Mouse (Mus musculus): ENCODE measurements around the gene 2310011J03Rik. TPM values are rescaled to one million over a fixed set of nuclear protein-coding genes. Genes with fewer than 3 reads are reported as not detected.
A peak's percentile ranks its signal among the peaks of the same experiment; 100 is the strongest.

The 2310011J03Rik gene
- polyA plus RNA-seq, 1 experiment from 2014 or later, result 34.2 TPM

DNA sequence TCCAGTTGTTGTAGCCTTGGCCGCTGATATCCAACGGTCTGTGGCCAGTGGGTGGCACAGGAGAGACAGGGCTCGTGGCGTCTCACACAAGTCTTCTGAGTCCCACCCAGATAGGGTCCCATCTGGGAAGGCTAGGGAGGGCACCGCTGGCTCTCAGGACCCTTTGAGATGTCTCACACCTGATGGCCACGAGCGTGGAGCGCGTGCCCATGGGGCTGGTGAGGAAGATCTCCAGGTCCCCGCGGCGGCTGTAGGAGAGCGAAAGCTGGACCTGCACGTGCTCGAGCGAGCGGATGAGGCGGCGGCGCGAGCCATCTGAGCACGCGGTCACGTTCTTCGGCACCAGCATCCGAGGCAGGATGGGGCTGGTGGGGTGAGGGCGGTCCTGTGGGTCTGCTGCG, 2.5 kb upstream of the 2310011J03Rik start:
- ATAC-seq, result no peak; the same call in 1 of the 2 replicates
- Histone ChIP-seq H3K4me2 (ENCODE audit: low read length) (peak overlapping the region; percentile 89), H3K4me3 (replicated peaks; ENCODE audit: low read length) (peak overlapping the region; percentile 54), H3K4me1 (replicated peaks; ENCODE audit: control insufficient read depth, insufficient read depth, low read length) (peaks cover 24% of the 10 kb centered on the region), H3K27me3 (replicated peaks; ENCODE audit: control insufficient read depth, insufficient read depth, low read length) (no peaks in the 10 kb centered on the region), H3K9ac (replicated peaks; ENCODE audit: low read depth, low read length) (peak overlapping the region; percentile 65), H3K9me3 (ENCODE audit: control insufficient read depth, low read length) (no peaks in the 10 kb centered on the region), H3K36me3 (ENCODE audit: control insufficient read depth, insufficient read depth) (0 out of 2 replicates have a peak, but pooled peaks cover 4% of the 10 kb centered on the region), H3K27ac (ENCODE audit: low read length) (no peak overlapping the region)
- WGBS, result 5% methylated on average over 28 of the region's 28 CpGs

DNA sequence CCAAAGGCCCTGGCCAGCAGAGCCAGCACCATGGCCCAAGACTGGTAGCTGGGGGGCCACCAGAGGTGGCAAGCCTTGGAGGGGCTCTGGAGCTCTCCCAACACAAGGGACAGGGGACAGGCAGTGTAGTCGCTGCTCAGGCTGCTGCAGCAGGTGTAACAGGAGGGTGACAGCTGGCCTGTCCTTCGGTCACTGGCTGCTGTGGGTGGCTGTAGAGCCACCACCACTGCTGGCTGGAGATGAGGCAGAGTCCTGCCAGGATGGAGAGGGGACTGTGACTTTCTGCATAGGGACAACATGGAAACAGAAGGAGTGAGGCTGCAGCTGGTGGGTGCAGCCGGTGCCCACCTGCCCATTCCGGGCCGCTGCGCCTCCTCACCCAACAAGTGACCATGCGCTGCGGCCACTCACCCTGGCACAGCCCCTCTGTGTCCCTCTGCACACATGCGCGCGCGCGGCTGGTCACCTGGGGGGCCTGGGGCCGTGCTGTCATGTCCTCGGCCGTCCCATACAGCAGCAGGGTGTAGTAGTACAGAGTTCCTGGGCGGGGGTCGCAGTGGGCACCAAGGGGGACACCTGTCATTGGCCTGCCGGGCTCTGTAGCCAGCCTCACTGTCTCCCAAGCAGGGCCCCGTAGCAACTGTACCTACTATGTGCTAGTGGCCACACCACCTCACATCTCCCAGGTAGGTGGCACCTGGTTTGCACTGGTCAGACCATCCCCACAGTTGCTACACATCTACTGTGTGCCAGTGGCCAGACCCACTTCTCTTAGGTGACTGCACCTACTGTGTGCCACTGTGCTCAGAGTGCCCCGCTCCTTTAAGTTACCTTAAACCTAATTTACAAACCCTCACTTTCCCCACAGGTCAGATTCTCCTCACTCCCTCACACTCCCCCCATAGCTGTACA, 1.6 kb upstream of the 2310011J03Rik start:
- ATAC-seq, result no peak
- H3K4me3 ChIP-seq (replicated peaks; ENCODE audit: low read length), result no peak overlapping the region
- H3K27me3 ChIP-seq (replicated peaks; ENCODE audit: control insufficient read depth, insufficient read depth, low read length), result no peaks in the 10 kb centered on the region
- no peak overlapping the region for H3K4me2 ChIP-seq (ENCODE audit: low read length)
- no peaks in the 10 kb centered on the region for H3K9me3 ChIP-seq (ENCODE audit: control insufficient read depth, low read length)
- 88% methylated on average over 21 of the region's 21 CpGs for WGBS
- no peak overlapping the region for H3K27ac ChIP-seq (ENCODE audit: low read length)
- H3K36me3 ChIP-seq (ENCODE audit: control insufficient read depth, insufficient read depth), result peaks cover 9% of the 10 kb centered on the region; the same call in 1 of the 2 replicates
- H3K4me1 ChIP-seq (replicated peaks; ENCODE audit: control insufficient read depth, insufficient read depth, low read length), result peaks cover 33% of the 10 kb centered on the region
- no peak overlapping the region for H3K9ac ChIP-seq (replicated peaks; ENCODE audit: low read depth, low read length)

- Histone ChIP-seq H3K9me3 (ENCODE audit: control insufficient read depth, low read length) (no peaks in the 10 kb centered on the region), H3K27ac (ENCODE audit: low read length) (no peak overlapping the region), H3K36me3 (ENCODE audit: control insufficient read depth, insufficient read depth) (peaks cover 11% of the 10 kb centered on the region; the same call in 1 of the 2 replicates), H3K4me3 (replicated peaks; ENCODE audit: low read length) (no peak overlapping the region), H3K9ac (replicated peaks; ENCODE audit: low read depth, low read length) (no peak overlapping the region), H3K4me1 (replicated peaks; ENCODE audit: control insufficient read depth, insufficient read depth, low read length) (peaks cover 39% of the 10 kb centered on the region), H3K4me2 (ENCODE audit: low read length) (no peak overlapping the region), H3K27me3 (replicated peaks; ENCODE audit: control insufficient read depth, insufficient read depth, low read length) (no peaks in the 10 kb centered on the region)
- WGBS, result 76% methylated on average over 6 of the region's 6 CpGs
- ATAC-seq, result no peak
Measured at GRCm38 (mm10) chr10:80321014-80321669, 805 bp upstream of the 2310011J03Rik start.

DNA sequence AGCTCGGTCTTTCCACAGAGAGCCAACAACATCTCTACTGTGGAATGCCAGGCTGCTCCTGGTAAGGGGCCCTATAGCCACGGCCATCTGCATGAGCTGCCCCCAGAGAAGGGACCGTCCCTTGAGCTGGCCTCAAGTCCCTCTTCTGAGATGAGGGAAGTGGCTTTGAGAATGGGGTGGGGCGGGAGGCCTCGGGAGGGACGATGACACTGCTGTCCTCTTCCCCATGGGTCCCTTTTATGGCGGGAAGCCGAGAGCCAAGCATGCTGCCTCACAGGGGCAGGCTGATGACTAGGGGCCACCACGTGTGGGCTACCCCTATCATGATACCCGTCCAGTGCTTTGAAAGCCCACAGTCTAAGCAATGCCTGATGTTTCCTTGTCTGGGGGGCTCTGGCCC, 3.3 kb downstream of the 2310011J03Rik start:
- H3K4me1 ChIP-seq (replicated peaks; ENCODE audit: control insufficient read depth, insufficient read depth, low read length), result peaks cover 40% of the 10 kb centered on the region
- WGBS, result 60% methylated on average over 10 of the region's 10 CpGs
- no peak for ATAC-seq

DNA sequence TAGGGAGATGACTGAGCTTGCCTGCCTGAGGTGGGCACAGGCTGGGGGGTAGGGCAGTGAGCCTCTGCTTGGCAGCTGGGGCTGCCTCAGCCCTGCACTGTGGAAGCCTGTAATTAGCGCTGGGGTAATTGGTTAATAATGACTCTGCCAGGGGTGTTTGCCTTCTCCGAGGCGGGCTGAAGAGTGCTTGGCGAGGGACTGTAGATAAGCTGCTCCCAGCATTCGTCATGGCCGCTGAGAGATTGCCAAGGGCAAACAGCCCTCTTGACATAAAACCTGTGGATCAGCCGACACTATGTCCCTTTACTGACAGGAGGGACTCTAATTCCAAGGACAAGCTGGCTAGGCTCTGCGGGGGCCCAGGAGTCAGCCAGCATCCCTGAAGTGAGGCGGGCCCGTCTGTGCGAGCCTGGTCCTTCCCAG, 4.0 kb downstream of the 2310011J03Rik start:
- H3K9me3 ChIP-seq (ENCODE audit: control insufficient read depth, low read length), result no peaks in the 10 kb centered on the region
- H3K36me3 ChIP-seq (ENCODE audit: control insufficient read depth, insufficient read depth), result peaks cover 39% of the 10 kb centered on the region
- peak; percentile 52 for ATAC-seq
- no peak overlapping the region for H3K27ac ChIP-seq (ENCODE audit: low read length)
- H3K4me1 ChIP-seq (replicated peaks; ENCODE audit: control insufficient read depth, insufficient read depth, low read length), result peaks cover 40% of the 10 kb centered on the region
- 24% methylated on average over 11 of the region's 11 CpGs for WGBS
- H3K9ac ChIP-seq (replicated peaks; ENCODE audit: low read depth, low read length), result no peak overlapping the region
- H3K4me3 ChIP-seq (replicated peaks; ENCODE audit: low read length), result no peak overlapping the region
- no peaks in the 10 kb centered on the region for H3K27me3 ChIP-seq (replicated peaks; ENCODE audit: control insufficient read depth, insufficient read depth, low read length)
- H3K4me2 ChIP-seq (ENCODE audit: low read length), result no peak overlapping the region

More for the DNA sequence above, 3.3 kb downstream of the 2310011J03Rik start:
- Histone ChIP-seq H3K9me3 (ENCODE audit: control insufficient read depth, low read length) (no peaks in the 10 kb centered on the region), H3K4me3 (replicated peaks; ENCODE audit: low read length) (no peak overlapping the region), H3K36me3 (ENCODE audit: control insufficient read depth, insufficient read depth) (peaks cover 32% of the 10 kb centered on the region), H3K27ac (ENCODE audit: low read length) (no peak overlapping the region), H3K4me2 (ENCODE audit: low read length) (no peak overlapping the region), H3K9ac (replicated peaks; ENCODE audit: low read depth, low read length) (no peak overlapping the region), H3K27me3 (replicated peaks; ENCODE audit: control insufficient read depth, insufficient read depth, low read length) (no peaks in the 10 kb centered on the region)

- no peak overlapping the region for H3K4me3 ChIP-seq (replicated peaks; ENCODE audit: low read length)
- WGBS, result 57% methylated on average over 26 of the region's 27 CpGs
- H3K27ac ChIP-seq (ENCODE audit: low read length), result no peak overlapping the region
- no peaks in the 10 kb centered on the region for H3K27me3 ChIP-seq (replicated peaks; ENCODE audit: control insufficient read depth, insufficient read depth, low read length)
- no peak overlapping the region for H3K9ac ChIP-seq (replicated peaks; ENCODE audit: low read depth, low read length)
- H3K4me2 ChIP-seq (ENCODE audit: low read length), result no peak overlapping the region
- peaks cover 45% of the 10 kb centered on the region for H3K36me3 ChIP-seq (ENCODE audit: control insufficient read depth, insufficient read depth)
- H3K4me1 ChIP-seq (replicated peaks; ENCODE audit: control insufficient read depth, insufficient read depth, low read length), result peaks cover 40% of the 10 kb centered on the region
- H3K9me3 ChIP-seq (ENCODE audit: control insufficient read depth, low read length), result no peaks in the 10 kb centered on the region
- no peak for ATAC-seq
Measured at GRCm38 (mm10) chr10:80315315-80315714, 5.0 kb downstream of the 2310011J03Rik start.

DNA sequence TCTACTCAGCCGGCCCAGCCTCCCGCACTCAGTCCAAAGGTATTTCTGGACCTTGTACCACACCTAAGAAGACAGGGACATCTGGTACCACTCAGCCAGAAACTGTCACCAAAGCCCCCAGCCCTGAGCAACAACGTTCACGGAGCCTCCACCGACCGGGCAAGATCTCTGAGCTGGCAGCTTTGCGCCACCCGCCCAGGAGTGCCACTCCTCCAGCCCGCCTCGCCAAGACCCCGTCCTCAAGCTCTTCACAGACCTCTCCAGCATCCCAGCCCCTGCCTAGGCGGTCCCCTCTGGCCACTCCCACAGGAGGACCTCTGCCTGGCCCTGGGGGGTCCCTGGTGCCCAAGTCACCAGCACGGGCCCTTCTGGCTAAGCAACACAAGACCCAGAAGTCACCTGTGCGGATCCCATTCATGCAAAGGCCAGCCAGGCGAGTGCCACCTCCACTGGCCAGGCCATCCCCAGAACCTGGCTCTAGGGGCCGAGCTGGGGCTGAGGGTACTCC, 5.8 kb downstream of the 2310011J03Rik start:
- 57% methylated on average over 16 of the region's 16 CpGs for WGBS
- Histone ChIP-seq H3K27ac (ENCODE audit: low read length) (no peak overlapping the region), H3K27me3 (replicated peaks; ENCODE audit: control insufficient read depth, insufficient read depth, low read length) (no peaks in the 10 kb centered on the region), H3K36me3 (ENCODE audit: control insufficient read depth, insufficient read depth) (peaks cover 48% of the 10 kb centered on the region), H3K9me3 (ENCODE audit: control insufficient read depth, low read length) (no peaks in the 10 kb centered on the region), H3K4me2 (ENCODE audit: low read length) (no peak overlapping the region), H3K4me1 (replicated peaks; ENCODE audit: control insufficient read depth, insufficient read depth, low read length) (peaks cover 34% of the 10 kb centered on the region), H3K9ac (replicated peaks; ENCODE audit: low read depth, low read length) (no peak overlapping the region), H3K4me3 (replicated peaks; ENCODE audit: low read length) (no peak overlapping the region)
- ATAC-seq, result no peak

DNA sequence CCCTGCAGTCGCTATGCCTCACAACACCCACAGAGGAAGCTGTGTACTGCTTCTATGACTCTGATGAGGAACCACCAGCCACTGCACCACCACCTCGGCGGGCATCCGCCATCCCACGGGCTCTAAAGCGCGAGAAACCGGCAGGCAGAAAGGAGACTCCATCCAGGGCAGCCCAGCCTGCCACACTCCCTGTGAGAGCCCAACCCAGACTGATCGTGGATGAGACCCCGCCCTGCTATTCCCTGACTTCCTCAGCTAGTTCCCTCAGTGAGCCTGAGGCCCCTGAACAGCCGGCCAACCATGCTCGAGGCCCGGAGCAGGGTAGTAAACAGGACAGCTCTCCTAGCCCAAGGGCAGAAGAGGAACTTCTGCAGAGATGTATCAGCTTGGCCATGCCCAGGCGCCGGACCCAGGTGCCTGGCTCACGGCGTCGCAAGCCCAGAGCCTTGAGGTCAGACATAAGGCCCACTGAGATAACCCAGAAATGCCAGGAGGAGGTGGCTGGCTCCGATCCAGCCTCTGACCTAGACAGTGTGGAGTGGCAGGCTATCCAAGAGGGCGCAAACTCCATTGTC, 6.6 kb downstream of the 2310011J03Rik start:
- peaks cover 30% of the 10 kb centered on the region for H3K4me1 ChIP-seq (replicated peaks; ENCODE audit: control insufficient read depth, insufficient read depth, low read length)
- H3K9ac ChIP-seq (replicated peaks; ENCODE audit: low read depth, low read length), result no peak overlapping the region
- no peak overlapping the region for H3K4me2 ChIP-seq (ENCODE audit: low read length)
- H3K27ac ChIP-seq (ENCODE audit: low read length), result no peak overlapping the region
- ATAC-seq, result no peak
- H3K9me3 ChIP-seq (ENCODE audit: control insufficient read depth, low read length), result no peaks in the 10 kb centered on the region
- WGBS, result 65% methylated on average over 20 of the region's 20 CpGs
- peaks cover 55% of the 10 kb centered on the region for H3K36me3 ChIP-seq (ENCODE audit: control insufficient read depth, insufficient read depth)
- no peak overlapping the region for H3K4me3 ChIP-seq (replicated peaks; ENCODE audit: low read length)
- no peaks in the 10 kb centered on the region for H3K27me3 ChIP-seq (replicated peaks; ENCODE audit: control insufficient read depth, insufficient read depth, low read length)
